Mouse (Mus musculus) erythroblast, adult 5-6 weeks (primary cell): ENCODE measurements around the gene Ugt1a10. TPM values are rescaled to one million over a fixed set of nuclear protein-coding genes. Genes with fewer than 3 reads are reported as not detected.

Source experiments
- ATAC-seq: replicated peaks from 2 replicates; pipeline ENCODE4 v1.8.0; 2016; ENCODE audit warnings: moderate number of reproducible peaks, mild to moderate bottlenecking, moderate TSS enrichment, inconsistent platforms; ENCODE audit not compliant: poor library complexity, low FRiP score, severe bottlenecking
- total RNA-seq, 2 experiments: library from RNA; stranded (forward) in 1 of 2; stranded (reverse) in 1 of 2; fragments of 150-400 nt in 1 of 2; fragments of 200-764, 138-1000 nt in 1 of 2; gene quantifications; 2 replicates each; pipeline versions ENCODE4 v1.2.3 to v1.2.4; 2015 to 2017; ENCODE audit warnings: low replicate concordance in 2 of 2

The Ugt1a10 gene
- total RNA-seq, 2 experiments from 2014 or later, result not detected

GRCm38 (mm10) chr1:88262255-88262654, 207.1 kb downstream of the Ugt1a10 start:
- no peak for ATAC-seq

GRCm38 (mm10) chr1:88262961-88263360, 207.8 kb downstream of the Ugt1a10 start:
- no peak for ATAC-seq

GRCm38 (mm10) chr1:88263778-88264177, 208.6 kb downstream of the Ugt1a10 start:
- ATAC-seq, result no peak

- ATAC-seq, result no peak
These were observed 209.2 kb downstream of the Ugt1a10 start for GRCm38 (mm10) chr1:88264237-88264868.

GRCm38 (mm10) chr1:88264869-88265240, 209.7 kb downstream of the Ugt1a10 start:
- no peak for ATAC-seq

GRCm38 (mm10) chr1:88266123-88266522, 210.9 kb downstream of the Ugt1a10 start:
- ATAC-seq, result no peak

- no peak for ATAC-seq
These were observed 212.3 kb downstream of the Ugt1a10 start for GRCm38 (mm10) chr1:88267489-88267888.

- ATAC-seq, result no peak
These were observed 212.9 kb downstream of the Ugt1a10 start for GRCm38 (mm10) chr1:88268070-88268469.

Other genes starting within 250 kb of the Ugt1a10 start
- 11.9 and 12.1 TPM in 2 replicates for gene Dgkd, start 202.1 kb upstream of the Ugt1a10 start, total RNA-seq (2015; ENCODE audit: low replicate concordance)
- 10.2 and 26.8 TPM in 2 replicates for gene Dgkd, start 202.1 kb upstream of the Ugt1a10 start, total RNA-seq (2017; ENCODE audit: low replicate concordance)
- 2.7 and 3.8 TPM in 2 replicates for gene Usp40, start 46.8 kb upstream of the Ugt1a10 start, total RNA-seq (2015; ENCODE audit: low replicate concordance)
- gene Usp40, start 46.8 kb upstream of the Ugt1a10 start, total RNA-seq (2017; ENCODE audit: low replicate concordance), result 2.6 and 7.4 TPM in 2 replicates
- not detected in 2 replicates for gene Ugt1a9, start 15.4 kb downstream of the Ugt1a10 start, total RNA-seq (2015; ENCODE audit: low replicate concordance)
- gene Ugt1a9, start 15.4 kb downstream of the Ugt1a10 start, total RNA-seq (2017; ENCODE audit: low replicate concordance), result 2.4 TPM in 1 of 2 replicates, not detected in the other
- not detected in 2 replicates for gene Ugt1a8, start 32.4 kb downstream of the Ugt1a10 start, total RNA-seq (2015; ENCODE audit: low replicate concordance)
- gene Ugt1a8, start 32.4 kb downstream of the Ugt1a10 start, total RNA-seq (2017; ENCODE audit: low replicate concordance), result not detected in 2 replicates
- 7.1 and 15.5 TPM in 2 replicates for gene Ugt1a7c, start 39.7 kb downstream of the Ugt1a10 start, total RNA-seq (2015; ENCODE audit: low replicate concordance)
- 9.9 and 11.0 TPM in 2 replicates for gene Ugt1a7c, start 39.7 kb downstream of the Ugt1a10 start, total RNA-seq (2017; ENCODE audit: low replicate concordance)
- not detected in 2 replicates for gene Ugt1a6b, start 47.9 kb downstream of the Ugt1a10 start, total RNA-seq (2015; ENCODE audit: low replicate concordance)
- gene Ugt1a6b, start 47.9 kb downstream of the Ugt1a10 start, total RNA-seq (2017; ENCODE audit: low replicate concordance), result not detected in 2 replicates
- gene Ugt1a6a, start 79.4 kb downstream of the Ugt1a10 start, total RNA-seq (2015; ENCODE audit: low replicate concordance), result 1.3 TPM in 1 of 2 replicates, not detected in the other
- 0.70 and 2.3 TPM in 2 replicates for gene Ugt1a6a, start 79.4 kb downstream of the Ugt1a10 start, total RNA-seq (2017; ENCODE audit: low replicate concordance)
- gene Ugt1a5, start 110.6 kb downstream of the Ugt1a10 start, total RNA-seq (2015; ENCODE audit: low replicate concordance), result not detected in 2 replicates
- gene Ugt1a5, start 110.6 kb downstream of the Ugt1a10 start, total RNA-seq (2017; ENCODE audit: low replicate concordance), result not detected in 2 replicates
- gene Ugt1a2, start 145.2 kb downstream of the Ugt1a10 start, total RNA-seq (2015; ENCODE audit: low replicate concordance), result not detected in 2 replicates
- not detected in 2 replicates for gene Ugt1a2, start 145.2 kb downstream of the Ugt1a10 start, total RNA-seq (2017; ENCODE audit: low replicate concordance)
- 5.6 and 20.9 TPM in 2 replicates for gene Dnajb3, start 150.4 kb downstream of the Ugt1a10 start, total RNA-seq (2015; ENCODE audit: low replicate concordance)
- 5.4 and 9.1 TPM in 2 replicates for gene Dnajb3, start 150.4 kb downstream of the Ugt1a10 start, total RNA-seq (2017; ENCODE audit: low replicate concordance)
- not detected in 2 replicates for gene Ugt1a1, start 156.6 kb downstream of the Ugt1a10 start, total RNA-seq (2015; ENCODE audit: low replicate concordance)
- 0.70 and 1.0 TPM in 2 replicates for gene Ugt1a1, start 156.6 kb downstream of the Ugt1a10 start, total RNA-seq (2017; ENCODE audit: low replicate concordance)
- 1.7 TPM in 1 of 2 replicates, not detected in the other for gene Mroh2a, start 171.6 kb downstream of the Ugt1a10 start, total RNA-seq (2015; ENCODE audit: low replicate concordance)
- 0.17 and 0.70 TPM in 2 replicates for gene Mroh2a, start 171.6 kb downstream of the Ugt1a10 start, total RNA-seq (2017; ENCODE audit: low replicate concordance)
- 66.9 and 89.5 TPM in 2 replicates for gene Hjurp, start 222.2 kb downstream of the Ugt1a10 start, total RNA-seq (2015; ENCODE audit: low replicate concordance)
- 110 and 133 TPM in 2 replicates for gene Hjurp, start 222.2 kb downstream of the Ugt1a10 start, total RNA-seq (2017; ENCODE audit: low replicate concordance)
- not detected in 2 replicates for gene Trpm8, start 222.3 kb downstream of the Ugt1a10 start, total RNA-seq (2015; ENCODE audit: low replicate concordance)
- not detected in 2 replicates for gene Trpm8, start 222.3 kb downstream of the Ugt1a10 start, total RNA-seq (2017; ENCODE audit: low replicate concordance)